Mouse (Mus musculus): Measurements from ENCODE around the gene Gm10974.

The Gm10974 gene

GRCm38 (mm10) chr7:66405951-66406721 is 40.4 kb downstream of the Gm10974 start:
- DNase-seq (ENCODE audit: low spot score) = no peak

GRCm38 (mm10) chr7:66406971-66407370 is 41.3 kb downstream of the Gm10974 start:
- no peak for DNase-seq (ENCODE audit: low spot score)

- DNase-seq (ENCODE audit: low spot score) = peak; percentile 73
These were observed 43.7 kb downstream of the Gm10974 start for GRCm38 (mm10) chr7:66409433-66409832.

GRCm38 (mm10) chr7:66413093-66413492 is 47.4 kb downstream of the Gm10974 start:
- DNase-seq (ENCODE audit: low spot score) = no peak

GRCm38 (mm10) chr7:66416829-66417228 is 51.1 kb downstream of the Gm10974 start:
- DNase-seq (ENCODE audit: low spot score) = no peak

- no peak for DNase-seq (ENCODE audit: low spot score)
These were observed 53.3 kb downstream of the Gm10974 start for GRCm38 (mm10) chr7:66418981-66419380.

- no peak for DNase-seq (ENCODE audit: low spot score)
These were observed 56.2 kb downstream of the Gm10974 start for GRCm38 (mm10) chr7:66421903-66422302.

- DNase-seq (ENCODE audit: low spot score) = no peak
These were observed 61.3 kb downstream of the Gm10974 start for GRCm38 (mm10) chr7:66427053-66427436.

GRCm38 (mm10) chr7:66427437-66428161 is 61.9 kb downstream of the Gm10974 start, which contains the start of gene Aldh1a3:
TSS of gene Aldh1a3 (minus strand) at chr7:66427517.
- peak; percentile 67 for DNase-seq (ENCODE audit: low spot score)

- peak; percentile 81 for DNase-seq (ENCODE audit: low spot score)
These were observed 68.8 kb downstream of the Gm10974 start for GRCm38 (mm10) chr7:66434453-66434935.

Measured in embryo, embryonic 10 days (tissue).